Mouse (Mus musculus): ENCODE results near the gene Btg4. TPM values are rescaled to one million over a fixed set of nuclear protein-coding genes. Genes with fewer than 3 reads are reported as not detected.
"Not testable (repeated sequence)": the region's sequence is repeated elsewhere in the genome, so short reads cannot be mapped to it uniquely, and the experiment has no call there.

Btg4 gene
- total RNA-seq, 2 experiments from 2014 or later = not detected

DNA sequence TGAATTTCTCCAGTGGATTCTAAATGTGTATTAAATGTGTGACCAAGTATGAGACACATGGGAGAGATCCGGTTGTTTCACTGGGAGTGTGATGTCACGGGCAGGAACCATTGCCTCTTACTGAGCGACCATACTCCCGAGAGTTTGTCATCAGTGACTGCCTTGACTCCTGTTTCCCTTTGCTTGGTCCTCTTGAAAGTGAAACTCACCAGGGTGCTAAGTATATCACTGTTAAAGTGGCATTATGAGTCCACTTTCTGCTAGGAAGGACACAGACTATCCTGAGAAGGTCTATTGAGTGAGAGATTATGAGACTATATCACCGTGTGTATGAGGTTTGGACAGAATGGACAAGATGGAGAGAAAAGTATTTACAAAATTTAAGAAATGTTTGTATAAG lies 20.9 kb downstream of the Btg4 start:
- no peak for DNase-seq (ENCODE audit: low spot score in 2 of 2)

DNA sequence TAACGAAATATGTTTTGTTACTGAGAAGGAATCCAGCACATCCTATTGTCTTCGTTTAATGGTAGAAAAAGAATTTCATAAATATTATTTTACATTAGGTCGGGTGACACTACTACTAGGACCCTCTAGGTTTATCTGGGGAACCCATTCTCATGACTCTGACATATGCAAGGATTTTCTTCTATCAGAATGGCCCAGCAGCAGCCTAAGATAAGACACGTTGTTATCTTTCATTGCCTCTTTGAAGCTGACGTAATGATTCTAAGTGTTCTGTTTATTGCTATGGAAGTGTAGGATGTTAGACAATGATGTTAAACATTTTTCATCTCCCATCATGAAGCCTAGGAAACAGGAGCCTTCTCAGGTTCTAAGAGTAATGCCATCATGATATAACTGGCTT lies 33.0 kb downstream of the Btg4 start:
- DNase-seq (ENCODE audit: low spot score in 2 of 2) = no peak

DNA sequence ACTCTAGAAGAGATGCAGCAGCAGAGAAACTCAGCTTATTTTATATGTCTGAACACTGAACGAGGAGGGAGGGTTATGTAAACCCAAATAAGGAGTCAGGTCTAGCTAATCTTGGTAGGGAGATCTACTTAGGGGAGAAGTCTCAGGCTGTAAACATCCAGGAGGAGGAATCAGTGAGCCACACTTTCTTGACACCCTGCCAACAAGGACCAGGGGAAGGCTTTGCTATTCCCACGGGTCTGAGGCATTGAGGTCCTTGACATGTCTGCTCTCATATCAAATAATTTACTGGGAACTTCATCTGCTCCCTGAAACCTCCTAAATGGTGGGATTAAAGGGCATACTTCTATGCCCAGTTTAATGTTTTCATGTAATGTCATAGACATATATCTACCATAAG lies 35.6 kb downstream of the Btg4 start:
- DNase-seq (ENCODE audit: low spot score in 2 of 2) = no peak

DNA sequence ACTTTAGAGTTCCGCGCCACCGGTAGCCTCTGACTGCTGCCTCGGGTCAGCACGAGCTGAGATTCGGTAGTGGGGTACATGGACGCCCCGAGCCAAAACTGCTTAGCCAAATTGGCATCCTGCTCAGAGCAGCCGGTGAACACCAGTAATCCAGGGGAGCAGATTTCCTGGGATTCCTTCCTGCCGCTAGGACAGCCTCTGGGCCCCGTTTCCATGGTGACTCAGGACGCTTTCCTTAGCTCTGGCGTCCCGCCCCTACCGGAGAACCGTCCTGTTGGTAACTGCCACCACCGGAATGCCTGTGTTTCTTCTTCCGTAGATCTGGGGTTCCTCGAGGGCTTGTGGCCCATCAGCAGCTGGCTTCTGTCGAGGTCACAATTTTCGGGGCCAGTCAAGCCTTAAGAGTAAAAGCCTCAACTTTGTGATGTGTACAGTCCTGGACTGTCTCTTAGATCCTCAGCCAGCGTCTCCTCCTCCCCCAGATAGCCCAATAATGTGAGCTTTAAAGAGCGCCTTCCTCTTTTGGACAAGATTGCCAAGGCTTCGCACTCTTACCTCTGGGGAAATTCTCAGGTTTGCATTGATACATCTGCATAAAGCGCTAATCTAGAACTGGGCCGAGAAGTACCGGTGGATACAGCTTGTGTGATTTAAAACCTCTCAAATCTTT lies 41.2 kb downstream of the Btg4 start, which contains the start of gene 4833427G06Rik:
4833427G06Rik (minus strand) TSS at position 323 of the 670 bp plus-strand sequence.
- peak; percentile 17 to 19 for DNase-seq (ENCODE audit: low spot score in 2 of 2)

DNA sequence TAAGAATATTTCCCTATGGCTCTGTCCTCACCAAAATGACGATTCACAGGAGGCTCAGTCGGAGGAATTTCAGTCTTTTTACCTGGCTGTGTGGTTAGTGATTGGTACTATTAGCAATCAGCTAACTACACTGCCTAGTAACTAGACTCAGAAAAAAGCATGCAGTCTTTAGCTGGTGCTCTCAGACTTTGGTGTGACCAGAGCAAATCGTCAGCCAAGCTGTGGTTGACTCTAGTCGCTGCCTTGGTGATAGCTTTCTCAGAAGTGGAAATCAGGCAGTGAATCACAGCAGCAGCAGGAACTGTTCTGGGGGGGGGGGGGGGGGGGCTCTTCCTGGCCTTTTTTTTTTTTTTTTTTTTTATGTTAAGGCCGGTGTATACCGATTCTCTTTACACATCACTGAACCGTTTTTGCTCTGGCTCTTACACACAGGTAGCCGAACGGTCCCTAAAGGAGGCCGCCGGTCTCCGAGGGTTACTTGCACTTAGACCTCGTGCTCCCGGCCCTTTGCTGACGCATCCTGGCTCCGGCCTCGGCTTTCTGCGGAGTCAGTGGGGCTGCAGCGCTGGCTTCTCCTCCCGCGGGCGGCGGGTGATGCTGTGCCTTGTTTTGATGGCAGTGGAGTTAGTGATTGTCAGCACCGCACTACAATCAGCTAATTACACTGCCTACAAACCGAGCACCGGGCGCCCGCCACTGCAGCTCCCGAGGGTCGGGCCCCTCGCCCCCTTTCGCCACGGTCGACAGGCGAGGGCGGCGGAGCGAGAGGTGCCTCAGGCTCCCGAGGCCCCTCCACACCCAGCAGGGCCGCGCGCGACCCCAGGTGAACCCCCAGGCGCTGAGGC lies 42.5 kb downstream of the Btg4 start:
- DNase-seq (ENCODE audit: low spot score in 2 of 2) = peak; percentile 19 to 52

DNA sequence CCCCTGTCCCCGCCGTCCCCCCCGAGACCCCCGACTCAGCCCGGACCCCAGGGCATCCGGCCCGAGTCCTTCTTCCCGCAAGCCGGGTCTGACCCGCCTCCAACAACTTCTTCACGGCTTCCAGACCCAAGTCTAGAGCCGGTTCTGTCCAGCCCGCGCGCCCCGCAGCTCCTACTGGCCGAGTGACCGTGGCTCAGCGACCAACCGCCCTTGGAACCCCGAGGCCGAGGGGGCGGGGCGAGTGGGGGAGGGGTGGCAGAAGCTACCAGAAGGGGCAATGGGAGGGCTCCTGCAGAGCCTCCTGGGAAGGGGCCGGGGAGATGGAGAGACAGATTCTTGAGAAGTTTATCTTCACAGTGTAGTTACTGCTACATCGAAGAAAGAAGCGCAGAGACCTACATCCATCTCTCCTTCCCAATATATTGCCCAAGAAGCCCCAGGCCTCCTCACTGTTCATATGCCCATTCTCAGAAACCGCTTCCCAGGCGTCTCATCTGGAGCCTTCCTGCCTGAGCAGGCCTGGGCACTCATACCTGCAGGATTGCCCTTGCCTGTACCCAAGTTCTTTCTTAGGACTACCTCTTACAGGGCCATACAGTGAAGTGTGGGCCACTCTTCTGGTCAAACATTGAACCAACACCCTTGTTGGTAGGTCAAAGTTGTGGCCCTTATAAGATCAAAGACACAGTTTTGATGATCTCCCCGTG lies 43.3 kb downstream of the Btg4 start:
- DNase-seq (ENCODE audit: low spot score in 2 of 2) = peak in 1 of 2 experiments; percentile 4

DNA sequence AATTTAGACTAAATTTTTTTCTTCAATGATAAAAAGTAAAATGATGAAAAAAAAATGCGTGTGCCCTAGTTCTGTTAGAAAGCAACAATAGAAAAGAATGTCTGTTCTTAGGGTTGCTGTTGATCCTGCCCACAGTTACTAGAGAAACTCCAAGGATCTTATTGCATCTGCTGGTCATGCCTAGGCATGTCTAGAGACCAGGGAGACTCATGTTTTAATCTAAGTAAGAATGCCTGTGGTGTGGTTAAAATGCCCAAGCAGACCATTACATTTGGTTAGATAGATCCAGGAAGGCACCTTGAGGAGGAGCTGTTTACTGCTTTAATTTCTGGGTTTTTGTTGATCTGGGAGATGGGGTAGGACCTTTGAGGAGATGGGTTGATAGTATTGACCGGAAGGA lies 45.0 kb downstream of the Btg4 start:
- no peak for DNase-seq (ENCODE audit: low spot score in 2 of 2)

DNA sequence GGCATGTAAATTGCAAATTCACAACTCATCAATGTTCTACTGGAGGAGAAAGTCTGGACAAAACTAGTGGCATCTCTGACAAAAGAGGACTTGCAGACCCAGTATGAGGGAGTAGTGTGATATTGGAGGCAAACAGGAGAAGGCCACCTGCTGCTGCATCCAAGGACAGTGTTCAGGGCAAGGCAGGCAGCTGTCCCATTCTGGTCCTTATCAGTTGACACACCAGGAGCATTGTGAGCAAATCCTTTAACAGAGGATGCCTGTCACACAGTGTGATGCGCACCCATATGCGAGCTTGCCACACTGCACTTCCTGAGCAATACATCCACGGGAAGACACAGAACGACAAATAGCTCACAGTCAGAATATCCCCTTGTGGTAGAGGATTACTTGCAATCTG lies 54.1 kb downstream of the Btg4 start:
- DNase-seq (ENCODE audit: low spot score in 2 of 2) = no peak

DNA sequence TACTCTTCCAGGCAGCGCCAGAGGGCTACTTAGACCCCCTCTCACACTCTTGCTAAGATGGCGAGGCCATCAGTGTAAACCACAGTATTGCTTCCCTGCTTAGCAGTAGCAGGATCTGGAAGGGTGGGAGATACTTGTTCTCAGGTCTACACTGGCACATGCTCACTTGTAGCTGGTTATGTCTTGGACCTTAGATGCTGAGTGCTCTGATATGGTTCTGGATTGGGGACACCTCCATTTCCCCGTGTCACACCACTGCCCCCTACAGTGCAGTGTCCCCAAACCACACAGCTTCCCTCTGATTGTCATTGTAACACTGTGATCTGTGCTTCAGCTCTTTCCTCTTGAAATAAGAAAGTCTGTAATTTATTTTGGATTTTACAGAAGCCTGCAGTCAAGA lies 76.3 kb downstream of the Btg4 start:
- no peak for DNase-seq (ENCODE audit: low spot score in 2 of 2)

DNA sequence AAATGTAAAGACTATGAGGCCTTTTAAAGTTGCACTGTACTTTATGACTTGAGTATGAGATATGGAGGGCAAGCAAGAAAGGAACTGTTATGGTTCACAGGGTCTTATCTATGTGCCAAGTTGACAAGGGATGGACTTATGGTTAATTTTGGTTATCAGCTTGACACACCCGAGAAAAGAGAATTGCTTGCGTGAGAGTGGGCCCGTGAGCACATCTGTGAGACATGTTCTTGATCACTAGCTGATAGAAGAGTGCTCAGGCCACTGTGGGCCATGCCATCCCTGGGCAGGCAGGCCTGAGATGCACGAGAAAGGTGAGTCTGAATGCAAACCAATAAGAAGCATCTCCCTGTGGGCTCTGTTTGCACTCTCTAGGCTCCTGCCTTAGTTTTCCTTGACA lies 76.7 kb downstream of the Btg4 start:
- DNase-seq (ENCODE audit: low spot score in 2 of 2) = no peak

DNA sequence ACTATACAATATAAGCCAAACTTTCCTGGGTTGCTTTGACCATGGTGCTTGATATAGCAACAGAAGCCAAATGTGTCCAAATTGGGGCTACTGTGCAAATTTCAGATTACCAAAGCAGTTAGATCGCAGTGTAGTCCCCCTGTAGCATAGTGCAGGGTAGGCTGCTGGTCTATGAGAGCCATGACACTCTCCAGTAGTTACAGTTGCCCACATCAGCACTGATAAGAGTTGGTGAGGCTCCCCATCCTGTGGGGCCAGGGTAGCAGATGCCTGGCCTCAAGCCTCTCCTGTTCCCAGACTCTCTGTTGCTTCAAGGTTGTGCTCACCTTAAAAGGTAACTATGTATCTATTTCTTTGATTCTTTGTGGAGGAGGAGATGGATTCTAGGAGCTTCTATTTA lies 77.1 kb downstream of the Btg4 start:
- no peak for DNase-seq (ENCODE audit: low spot score in 2 of 2)

DNA sequence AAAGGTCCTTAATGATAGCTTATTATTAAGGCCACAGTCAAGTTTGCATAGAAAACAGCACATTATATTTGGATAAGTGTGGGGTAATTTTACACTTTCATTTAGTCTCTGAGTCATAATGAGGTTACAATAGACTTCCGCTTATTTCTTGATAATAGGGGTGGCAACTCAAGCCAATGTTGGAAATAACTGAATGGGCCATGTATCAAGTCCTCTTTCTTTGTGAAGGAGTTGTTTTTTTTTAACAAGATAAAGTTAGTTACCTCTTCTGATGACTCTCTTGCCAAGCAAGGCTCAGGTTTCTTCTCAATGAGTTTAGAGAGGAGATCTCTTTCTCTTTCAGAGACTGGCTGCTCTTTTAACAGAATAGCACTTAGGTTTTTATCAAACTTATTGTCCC lies 77.6 kb downstream of the Btg4 start:
- no peak for DNase-seq (ENCODE audit: low spot score in 2 of 2)

DNA sequence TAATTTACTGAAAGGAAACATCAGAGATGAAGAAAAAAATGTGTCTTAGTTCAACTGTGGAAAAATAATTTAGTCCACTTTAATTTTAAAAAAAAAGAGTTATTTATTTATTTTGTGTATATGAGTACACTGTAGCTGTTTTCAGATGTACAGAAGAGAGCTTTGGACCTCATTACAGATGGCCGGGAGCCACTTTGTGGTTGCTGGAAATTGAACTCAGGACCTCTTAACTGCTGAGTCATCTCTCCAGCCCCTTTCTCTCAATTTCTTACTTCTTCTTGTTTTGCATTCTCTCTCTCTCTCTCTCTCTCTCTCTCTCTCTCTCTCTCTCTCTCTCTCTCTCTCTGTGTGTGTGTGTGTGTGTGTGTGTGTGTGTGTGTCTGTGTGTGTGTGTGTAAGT lies 78.7 kb downstream of the Btg4 start:
- DNase-seq (ENCODE audit: low spot score in 2 of 2) = not testable (repeated sequence)

DNA sequence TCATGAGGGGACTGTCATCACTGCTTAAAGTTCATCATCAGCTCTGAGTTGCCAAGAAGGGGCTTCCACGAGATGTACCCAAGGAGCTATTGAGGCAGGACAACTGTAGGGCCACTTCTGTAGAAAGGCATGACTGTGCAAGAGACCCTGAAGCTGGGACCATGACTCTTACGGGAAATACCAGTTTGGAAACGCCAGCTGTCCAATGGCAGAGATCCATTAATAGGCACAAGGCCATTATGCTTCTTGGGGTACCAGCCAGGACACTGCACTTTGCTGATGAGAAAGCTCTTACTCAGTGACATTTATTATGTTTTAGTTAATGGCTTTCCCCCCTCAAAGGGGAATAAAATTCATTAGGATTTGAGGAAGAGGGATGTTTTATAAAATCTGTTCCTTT lies 80.0 kb downstream of the Btg4 start:
- no peak for DNase-seq (ENCODE audit: low spot score in 2 of 2)

DNA sequence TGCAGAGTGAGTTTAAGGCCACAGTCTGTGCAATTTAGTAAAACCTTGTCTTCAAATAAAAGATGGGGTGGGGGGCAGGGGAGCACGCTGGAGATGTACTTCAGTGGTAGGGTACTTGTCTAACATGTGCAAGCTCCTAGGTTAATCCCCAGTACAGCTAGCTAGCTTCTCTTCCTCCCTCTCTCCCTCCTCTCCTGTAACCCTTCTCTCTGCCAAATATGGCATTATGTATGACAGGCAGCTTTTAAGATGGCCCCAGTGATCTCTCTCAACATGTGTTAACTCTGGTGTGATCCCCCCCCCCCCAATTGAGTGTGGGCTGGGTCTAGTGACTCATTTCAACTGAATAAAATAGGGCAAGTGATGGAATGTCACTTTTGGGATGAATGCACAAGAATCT lies 82.7 kb downstream of the Btg4 start:
- DNase-seq (ENCODE audit: low spot score in 2 of 2) = no peak

DNA sequence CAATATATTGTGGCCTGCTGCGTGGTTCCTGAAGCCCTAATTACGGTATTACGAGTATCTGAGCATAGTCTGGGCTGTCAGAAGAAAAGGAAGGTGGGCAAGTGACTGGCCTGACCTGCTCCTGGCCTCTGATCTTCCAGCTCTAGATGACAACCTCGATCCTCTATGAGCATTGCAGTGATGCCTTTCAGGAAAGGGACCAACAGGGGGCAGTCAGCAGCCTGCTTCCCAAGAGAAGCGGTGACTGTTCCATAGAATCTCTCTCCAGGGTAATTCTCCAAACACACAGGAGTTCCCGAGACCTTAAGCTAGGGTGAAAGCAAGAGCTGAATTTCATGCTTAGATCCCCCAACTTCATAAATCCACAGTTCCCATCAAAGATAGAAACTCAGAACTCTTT lies 83.5 kb downstream of the Btg4 start:
- no peak for DNase-seq (ENCODE audit: low spot score in 2 of 2)

DNA sequence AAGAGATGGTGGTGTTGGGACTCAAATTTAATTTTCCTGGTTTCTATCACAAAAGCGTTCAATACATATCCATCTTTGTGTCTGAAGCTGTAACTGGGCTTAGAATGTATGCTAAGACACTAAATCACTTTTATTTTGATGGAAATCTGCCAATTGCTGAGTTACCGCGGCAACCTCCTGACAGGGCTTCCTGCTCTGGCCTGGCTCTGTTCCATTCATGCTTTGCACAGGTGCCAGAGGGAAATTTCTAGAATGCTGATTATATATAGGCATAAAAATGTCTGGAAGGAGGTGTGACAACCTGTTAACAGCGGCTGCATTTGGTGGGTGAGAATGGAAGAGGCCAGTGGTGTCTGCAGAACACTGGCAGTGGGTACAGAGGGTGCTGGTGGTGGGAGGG lies 85.8 kb downstream of the Btg4 start:
- DNase-seq (ENCODE audit: low spot score in 2 of 2) = no peak

DNA sequence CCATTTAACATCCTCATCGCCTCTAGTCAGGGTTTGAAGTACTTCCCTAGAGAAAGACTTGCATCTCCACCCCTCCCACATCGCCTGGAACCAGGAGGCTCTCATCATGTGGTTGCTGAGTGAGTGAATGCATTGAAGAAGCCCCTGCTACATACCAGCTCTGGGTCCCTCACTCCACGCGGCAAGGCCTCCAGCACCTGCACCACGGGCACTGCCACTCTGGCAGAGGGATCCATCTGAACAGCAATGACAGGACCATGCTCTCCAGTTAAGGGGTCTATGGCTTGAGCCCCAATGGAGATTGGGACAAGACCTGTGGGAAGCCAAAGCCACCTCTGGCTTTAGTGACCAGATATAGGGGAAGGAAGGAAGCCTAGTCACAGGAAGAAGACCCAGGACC lies 86.6 kb downstream of the Btg4 start:
- no peak for DNase-seq (ENCODE audit: low spot score in 2 of 2)

DNA sequence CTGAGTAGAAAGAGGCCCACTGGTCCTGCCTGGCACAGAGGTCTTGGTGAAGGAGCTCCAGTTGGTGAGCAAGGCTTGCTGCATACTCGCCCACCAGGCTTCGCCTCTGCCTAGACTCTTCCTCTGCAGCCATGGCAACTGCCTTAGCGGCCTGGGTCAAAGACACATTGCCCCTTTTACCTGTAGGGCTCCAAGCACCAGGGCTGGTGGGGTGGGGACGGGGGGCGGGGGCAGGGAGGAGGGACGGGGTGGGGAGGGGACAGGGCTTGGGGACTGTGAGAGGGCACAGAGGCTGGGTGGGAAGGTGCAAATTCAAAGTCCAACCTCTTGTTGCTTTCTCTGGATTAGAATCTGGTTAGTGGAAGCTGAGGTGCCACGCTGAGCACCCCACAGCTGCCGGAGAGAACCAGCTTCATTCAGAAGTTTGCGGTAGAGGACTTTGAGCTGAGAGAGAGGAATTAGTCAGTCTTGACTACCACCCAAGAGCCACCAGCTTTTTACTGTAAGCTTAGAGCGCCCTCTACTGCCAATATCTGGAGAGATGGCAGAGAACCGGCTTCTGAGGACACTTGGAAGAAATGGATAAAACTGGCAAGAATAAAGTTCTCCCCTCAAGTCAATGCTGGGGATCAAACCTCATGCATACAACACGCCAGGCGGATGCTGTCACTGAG lies 91.5 kb downstream of the Btg4 start:
- peak; percentile 59 to 82 for DNase-seq (ENCODE audit: low spot score in 2 of 2)

DNA sequence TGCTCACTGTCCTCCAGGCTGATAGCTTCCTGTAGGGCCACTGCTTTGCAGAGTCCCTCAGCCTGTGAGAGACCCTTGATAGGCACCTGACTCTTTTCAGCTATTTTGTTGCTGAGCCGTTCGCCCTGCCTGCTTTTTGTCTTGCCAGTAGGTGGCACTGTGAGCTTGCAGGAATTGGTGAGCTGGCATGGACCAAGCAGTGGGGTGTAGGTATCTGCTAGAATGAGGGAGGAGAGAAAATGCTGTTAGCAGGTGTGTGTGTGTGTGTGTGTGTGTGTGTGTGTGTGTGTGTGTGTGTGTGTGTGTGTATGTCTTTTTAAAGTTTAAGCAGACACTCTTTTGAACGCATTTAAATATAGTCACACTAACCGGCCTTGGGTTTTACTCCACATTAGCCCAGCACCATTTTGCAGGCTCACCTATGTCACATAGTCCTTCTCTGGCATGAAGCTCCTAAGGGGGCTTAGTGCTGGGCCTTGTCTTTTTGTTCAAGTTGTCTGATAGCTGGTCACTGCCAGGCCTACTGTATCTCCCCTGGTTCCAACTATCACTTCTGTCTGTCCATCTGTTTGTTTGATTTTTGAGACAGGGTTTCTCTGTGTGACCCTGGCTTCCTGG lies 101.2 kb downstream of the Btg4 start:
- DNase-seq (ENCODE audit: low spot score in 2 of 2) = peak; percentile 81 to 90

DNA sequence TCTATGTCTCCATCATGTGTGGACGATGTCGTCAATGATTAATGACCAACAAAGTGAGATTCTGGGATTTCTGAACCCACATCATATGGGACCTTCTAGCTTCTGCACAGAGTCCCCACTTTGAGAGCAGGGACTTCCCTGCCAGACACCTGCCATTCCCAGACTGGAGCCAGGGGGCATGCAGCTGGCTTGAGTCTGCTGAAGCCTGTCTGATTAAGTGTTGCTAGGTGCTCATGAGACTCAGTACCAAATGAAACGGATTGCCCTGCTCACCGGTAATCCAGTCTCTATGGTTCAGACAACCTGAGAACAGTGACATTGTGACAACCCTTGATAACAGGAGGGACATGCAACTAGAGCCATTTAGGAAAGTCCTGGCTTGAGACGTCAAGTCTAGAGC lies 103.3 kb downstream of the Btg4 start:
- DNase-seq (ENCODE audit: low spot score in 2 of 2) = no peak
